Mouse (Mus musculus): ENCODE data around the gene Sstr3.

GRCm38 (mm10) chr15:78544041-78544440 is 444 bp downstream of the Sstr3 start:
- no peak for TF ChIP-seq POLR2A (IDR thresholded peaks at IDR 0.05; ENCODE audit: control insufficient read depth, low read depth, low read length)
- no peak for TF ChIP-seq CTCF (IDR thresholded peaks at IDR 0.05; ENCODE audit: control insufficient read depth, insufficient read depth, insufficient replicate concordance, low read depth, low read length)
